Comparison of ENCODE assay signal across 8 mouse cellular contexts in genomic region chrX:12851684-12852083, GRCm38 (mm10).
DNase-seq lines count a peak whose midpoint lies in the region; ATAC-seq and TF ChIP-seq lines count a peak whose summit lies in the region.
"Had no signal": no experiment of that assay in that cellular context is flagged by ENCODE, and none has a peak within 500 bp of the region (broad histone marks: within the 10 kb centered on the region; RNA-seq: fewer than 3 reads in every experiment).

No protein-coding gene starts in this region.

- no peak overlapping the region for H3K4me3 ChIP-seq in CH12.LX (replicated peaks in 1 of 3; ENCODE audit: low read depth in 2 of 3, low read length in 2 of 3, poor library complexity in 1 of 3)
- no peak overlapping the region for H3K4me3 ChIP-seq in intestine, embryonic 15.5 days (replicated peaks)
- H3K4me3 ChIP-seq: embryonic facial prominence, embryonic 12.5 days had no signal

- in situ Hi-C loops in CH12.LX (cut with MboI; ENCODE audit: low pct_ligation_motif_present, low pct_unique_long_range_greater_than_20kb, low sequenced_read_pairs), result no loop called here

- WGBS in intestine, embryonic 15.5 days, result 83% methylated on average over 4 of the region's 4 CpGs

- peak; percentile 44 for TF ChIP-seq RAD21 in CH12.LX (IDR thresholded peaks at IDR 0.05; ENCODE audit: low read depth, low read length)

- dilution Hi-C loops in CH12.LX (cut with MboI; ENCODE audit: extremely low pct_ligation_motif_present, extremely low pct_unique_long_range_greater_than_20kb, low sequenced_read_pairs), result no loop called here

- DNase-seq in kidney, postnatal 10 days, result peak; percentile 29
- DNase-seq in kidney, adult 11 months, result no peak
- DNase-seq in CH12.LX (ENCODE audit: extremely low read depth), result peak; percentile 43
- DNase-seq in T-cell, adult 2 months (ENCODE audit: low spot score), result peak; percentile 36
- DNase-seq in right cerebral cortex, postnatal 36 days (ENCODE audit: low spot score in 2 of 2), result no peak

- TF ChIP-seq CTCF in CH12.LX (conservative IDR thresholded peaks at IDR 0.05 in 1 of 2, IDR thresholded peaks at IDR 0.05 in 1 of 2; ENCODE audit: low read depth in 2 of 2, low read length in 2 of 2), result peak; percentile 27 to 58; a peak in 3 of 4 replicates

- ATAC-seq in megakaryocyte-erythroid progenitor cell, adult 5-6 weeks (replicated peaks; ENCODE audit: low FRiP score, low TSS enrichment, poor library complexity, severe bottlenecking), result 0 out of 2 replicates have a peak, but pooled peaks have one; percentile 41
- no peak for ATAC-seq in intestine, embryonic 15.5 days

- H3K9ac ChIP-seq in CH12.LX (ENCODE audit: insufficient read depth, low read depth), result no peak overlapping the region
- H3K9ac ChIP-seq in intestine, embryonic 15.5 days, result no peak overlapping the region
- H3K9ac ChIP-seq: embryonic facial prominence, embryonic 12.5 days had no signal

- H3K4me2 ChIP-seq in CH12.LX (ENCODE audit: insufficient read depth, low read depth, poor library complexity, severe bottlenecking), result no peak overlapping the region
- H3K4me2 ChIP-seq in intestine, embryonic 15.5 days (replicated peaks), result no peak overlapping the region
- H3K4me2 ChIP-seq: embryonic facial prominence, embryonic 12.5 days had no signal

- no peak overlapping the region for H3K27ac ChIP-seq in CH12.LX (ENCODE audit: insufficient read depth, low read depth)
- H3K27ac ChIP-seq in intestine, embryonic 15.5 days, result no peak overlapping the region
- H3K27ac ChIP-seq: embryonic facial prominence, embryonic 12.5 days had no signal

- H3K27me3 ChIP-seq in CH12.LX (replicated peaks), result no peaks in the 10 kb centered on the region
- no peaks in the 10 kb centered on the region for H3K27me3 ChIP-seq in intestine, embryonic 15.5 days (replicated peaks)
- H3K27me3 ChIP-seq: embryonic facial prominence, embryonic 12.5 days had no signal

- no peaks in the 10 kb centered on the region for H3K9me3 ChIP-seq in CH12.LX (replicated peaks; ENCODE audit: low read length)
- no peaks in the 10 kb centered on the region for H3K9me3 ChIP-seq in intestine, embryonic 15.5 days
- H3K9me3 ChIP-seq: embryonic facial prominence, embryonic 12.5 days had no signal

- no peaks in the 10 kb centered on the region for H3K79me2 ChIP-seq in CH12.LX (replicated peaks; ENCODE audit: control insufficient read depth, extremely low read depth, insufficient read depth, poor library complexity, severe bottlenecking)

- H3K4me1 ChIP-seq in CH12.LX (ENCODE audit: control insufficient read depth in 1 of 2, insufficient read depth in 2 of 2), result peaks cover 3 to 23% of the 10 kb centered on the region in 2 experiments; a peak in 2 of 4 replicates
- H3K4me1 ChIP-seq in intestine, embryonic 15.5 days (replicated peaks), result no peaks in the 10 kb centered on the region
- H3K4me1 ChIP-seq: embryonic facial prominence, embryonic 12.5 days had no signal

- no peak for TF ChIP-seq POLR2A in CH12.LX (IDR thresholded peaks at IDR 0.05; ENCODE audit: low read depth, low read length)

- no peak for TF ChIP-seq EP300 in CH12.LX (IDR thresholded peaks at IDR 0.05; ENCODE audit: low read length)

- H3K36me3 ChIP-seq in CH12.LX (replicated peaks in 1 of 2; ENCODE audit: control insufficient read depth in 1 of 2, insufficient read depth in 1 of 2, low read length in 1 of 2), result no peaks in the 10 kb centered on the region
- no peaks in the 10 kb centered on the region for H3K36me3 ChIP-seq in intestine, embryonic 15.5 days
- H3K36me3 ChIP-seq: embryonic facial prominence, embryonic 12.5 days had no signal

TF ChIP-seq in CH12.LX, 34 proteins besides CTCF, POLR2A, EP300 and RAD21:
- TF ChIP-seq USF1 (IDR thresholded peaks at IDR 0.05; ENCODE audit: low read depth, low read length) (no peak), CHD1 (IDR thresholded peaks at IDR 0.05; ENCODE audit: low read depth, low read length) (no peak), SMC3 (IDR thresholded peaks at IDR 0.05; ENCODE audit: low read depth, low read length) (peak; percentile 15; the same call in 1 of the 2 replicates), ELF1 (IDR thresholded peaks at IDR 0.05; ENCODE audit: low read depth, low read length) (no peak), ZMIZ1 (IDR thresholded peaks at IDR 0.05; ENCODE audit: low read depth, low read length) (no peak), PAX5 (IDR thresholded peaks at IDR 0.05; ENCODE audit: low read length) (no peak), MAFK (IDR thresholded peaks at IDR 0.05; ENCODE audit: insufficient replicate concordance, low read length) (no peak)
TF ChIP-seq in CH12.LX: peak in this region for 1.

Comparison
In these comparisons a context has a peak if more than half of its experiments do, and no peak if none do; other contexts are left out.
1. DNase-seq: peak in kidney, postnatal 10 days (single experiment), CH12.LX (single experiment) and T-cell, adult 2 months (single experiment); none in kidney, adult 11 months (single experiment) and right cerebral cortex, postnatal 36 days (0 of 2).